Mouse (Mus musculus): Measurements from ENCODE around the gene Zfp82. TPM values are rescaled to one million over a fixed set of nuclear protein-coding genes. Genes with fewer than 3 reads are reported as not detected.

Gene Zfp82
- polyA plus RNA-seq, 1 experiment from 2014 or later = 11.0 TPM

DNA sequence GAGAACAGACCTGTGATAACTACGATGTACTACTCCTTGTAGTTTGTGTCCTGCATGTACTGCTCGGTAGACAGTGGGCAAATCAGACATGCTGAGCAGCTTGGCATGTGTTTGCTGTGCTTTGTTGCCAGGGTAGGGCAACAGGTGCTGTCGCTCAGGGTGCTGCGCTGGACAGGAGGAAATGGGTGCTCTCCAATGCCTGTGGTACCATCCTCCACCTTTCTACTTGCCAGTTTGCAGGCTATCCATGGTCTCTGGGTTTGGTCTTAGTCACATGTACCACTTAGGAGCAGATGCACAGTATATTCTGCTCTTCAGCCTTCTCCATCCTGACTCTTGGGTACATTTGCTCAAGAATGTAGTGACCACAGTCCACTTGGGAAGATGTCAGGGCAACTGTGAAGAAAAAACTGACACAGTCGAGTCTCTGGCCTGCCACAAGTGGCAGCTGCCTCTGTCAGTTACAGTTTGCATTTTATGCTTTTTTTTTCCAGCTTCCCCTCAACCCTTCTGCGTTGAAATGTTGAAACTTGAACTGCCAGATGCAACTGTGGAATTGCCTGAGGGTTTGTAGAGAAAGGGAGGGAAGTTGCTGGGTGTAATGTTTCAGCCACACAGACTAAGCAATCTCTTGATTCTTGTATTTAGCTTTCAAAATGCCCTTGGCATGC, 64.5 kb downstream of the Zfp82 start:
- H3K4me1 ChIP-seq (ENCODE audit: control insufficient read depth, insufficient read depth, low read length) = peaks cover 17% of the 10 kb centered on the region
- H3K9me3 ChIP-seq (ENCODE audit: control insufficient read depth, low read length) = no peaks in the 10 kb centered on the region
- H3K36me3 ChIP-seq (ENCODE audit: control insufficient read depth, insufficient read depth, low read length) = peaks cover 2% of the 10 kb centered on the region; the same call in 1 of the 2 replicates
- no peak overlapping the region for H3K9ac ChIP-seq (replicated peaks; ENCODE audit: low read depth, low read length)
- no peaks in the 10 kb centered on the region for H3K27me3 ChIP-seq (ENCODE audit: control insufficient read depth, insufficient read depth, low read length)
- no peak for ATAC-seq (ENCODE audit: low read depth)
- H3K4me3 ChIP-seq (ENCODE audit: low read depth, low read length) = no peak overlapping the region
- H3K4me2 ChIP-seq (ENCODE audit: low read depth, low read length) = no peak overlapping the region
- H3K27ac ChIP-seq (ENCODE audit: low read depth, low read length) = no peak overlapping the region
- whole genome bisulfite sequencing = 76% methylated on average over 6 of the region's 6 CpGs

DNA sequence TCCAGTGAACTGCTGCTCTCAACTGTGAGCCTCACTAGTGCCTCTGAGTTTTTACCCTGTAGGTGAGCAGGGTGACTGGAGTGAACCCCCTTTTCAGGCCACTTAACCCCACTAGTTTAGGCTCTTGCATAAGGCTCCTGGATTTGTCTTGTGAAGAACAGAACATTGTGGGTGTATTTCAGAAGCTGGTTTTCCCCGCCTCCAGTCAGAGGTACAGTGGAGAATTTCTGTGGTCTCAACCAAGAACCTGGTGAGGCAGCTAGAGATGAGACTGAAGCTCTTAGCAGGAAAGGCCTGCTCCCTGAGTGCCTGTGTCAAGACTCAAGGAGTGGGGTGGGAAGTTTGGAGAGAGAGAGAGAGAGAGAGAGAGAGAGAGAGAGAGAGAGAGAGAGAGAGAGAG, 65.1 kb downstream of the Zfp82 start:
- H3K4me3 ChIP-seq (ENCODE audit: low read depth, low read length) = no peak overlapping the region
- H3K4me1 ChIP-seq (ENCODE audit: control insufficient read depth, insufficient read depth, low read length) = peaks cover 17% of the 10 kb centered on the region
- no peaks in the 10 kb centered on the region for H3K27me3 ChIP-seq (ENCODE audit: control insufficient read depth, insufficient read depth, low read length)
- no peak overlapping the region for H3K9ac ChIP-seq (replicated peaks; ENCODE audit: low read depth, low read length)
- 92% methylated on average over 1 of the region's 1 CpGs for WGBS
- H3K27ac ChIP-seq (ENCODE audit: low read depth, low read length) = no peak overlapping the region
- no peak overlapping the region for H3K4me2 ChIP-seq (ENCODE audit: low read depth, low read length)
- peaks cover 5% of the 10 kb centered on the region; the same call in 1 of the 2 replicates for H3K36me3 ChIP-seq (ENCODE audit: control insufficient read depth, insufficient read depth, low read length)
- no peaks in the 10 kb centered on the region for H3K9me3 ChIP-seq (ENCODE audit: control insufficient read depth, low read length)
- no peak for ATAC-seq (ENCODE audit: low read depth)

Small RNA genes lying within 50 kb of the gene (microRNA-seq; reads per million reads assigned to microRNA genes)
- not detected for gene Gm23368

Other genes with a start within 250 kb of the Zfp82 start
- gene Zfp940, start 219.2 kb downstream of the Zfp82 start, polyA plus RNA-seq (2014; fragmentation: Nextera tagmentation; extraction: Ambion mirVana) = 13.4 and 16.0 TPM in 2 replicates
- gene Zfp420, start 212.9 kb downstream of the Zfp82 start, polyA plus RNA-seq (2014; fragmentation: Nextera tagmentation; extraction: Ambion mirVana) = 24.2 and 28.3 TPM in 2 replicates
- 17.0 and 19.5 TPM in 2 replicates for gene Zfp27, start 166.3 kb downstream of the Zfp82 start, polyA plus RNA-seq (2014; fragmentation: Nextera tagmentation; extraction: Ambion mirVana)
- gene Zfp383, start 164.7 kb downstream of the Zfp82 start, polyA plus RNA-seq (2014; fragmentation: Nextera tagmentation; extraction: Ambion mirVana) = 7.7 and 9.7 TPM in 2 replicates
- 21.2 and 25.3 TPM in 2 replicates for gene Zfp74, start 118.8 kb downstream of the Zfp82 start, polyA plus RNA-seq (2014; fragmentation: Nextera tagmentation; extraction: Ambion mirVana)
- 4.0 and 5.5 TPM in 2 replicates for gene Zfp568, start 88.9 kb downstream of the Zfp82 start, polyA plus RNA-seq (2014; fragmentation: Nextera tagmentation; extraction: Ambion mirVana)
- 13.4 and 13.7 TPM in 2 replicates for gene Zfp14, start 21.5 kb downstream of the Zfp82 start, polyA plus RNA-seq (2014; fragmentation: Nextera tagmentation; extraction: Ambion mirVana)
- gene Gm26920, start 17.5 kb upstream of the Zfp82 start, polyA plus RNA-seq (2014; fragmentation: Nextera tagmentation; extraction: Ambion mirVana) = 2.1 and 4.3 TPM in 2 replicates
- gene Zfp566, start 17.6 kb upstream of the Zfp82 start, polyA plus RNA-seq (2014; fragmentation: Nextera tagmentation; extraction: Ambion mirVana) = 13.8 and 17.1 TPM in 2 replicates
- 87.8 and 102 TPM in 2 replicates for gene Zfp260, start 21.9 kb upstream of the Zfp82 start, polyA plus RNA-seq (2014; fragmentation: Nextera tagmentation; extraction: Ambion mirVana)
- 13.5 and 14.4 TPM in 2 replicates for gene Zfp382, start 49.0 kb upstream of the Zfp82 start, polyA plus RNA-seq (2014; fragmentation: Nextera tagmentation; extraction: Ambion mirVana)
- 9.9 and 17.6 TPM in 2 replicates for gene Zfp146, start 96.8 kb upstream of the Zfp82 start, polyA plus RNA-seq (2014; fragmentation: Nextera tagmentation; extraction: Ambion mirVana)
- 4.7 and 5.9 TPM in 2 replicates for gene Cox7a1, start 111.2 kb upstream of the Zfp82 start, polyA plus RNA-seq (2014; fragmentation: Nextera tagmentation; extraction: Ambion mirVana)
- gene Capns1, start 125.9 kb upstream of the Zfp82 start, polyA plus RNA-seq (2014; fragmentation: Nextera tagmentation; extraction: Ambion mirVana) = 61.7 and 63.1 TPM in 2 replicates
- gene Polr2i, start 159.0 kb upstream of the Zfp82 start, polyA plus RNA-seq (2014; fragmentation: Nextera tagmentation; extraction: Ambion mirVana) = 176 and 217 TPM in 2 replicates
- gene Tbcb, start 159.4 kb upstream of the Zfp82 start, polyA plus RNA-seq (2014; fragmentation: Nextera tagmentation; extraction: Ambion mirVana) = 402 and 413 TPM in 2 replicates
- gene Ovol3, start 162.8 kb upstream of the Zfp82 start, polyA plus RNA-seq (2014; fragmentation: Nextera tagmentation; extraction: Ambion mirVana) = not detected in 2 replicates
- gene Thap8, start 207.2 kb upstream of the Zfp82 start, polyA plus RNA-seq (2014; fragmentation: Nextera tagmentation; extraction: Ambion mirVana) = 0.99 and 1.0 TPM in 2 replicates
- gene Wdr62, start 207.5 kb upstream of the Zfp82 start, polyA plus RNA-seq (2014; fragmentation: Nextera tagmentation; extraction: Ambion mirVana) = 3.1 and 3.7 TPM in 2 replicates
- gene Clip3, start 218.8 kb upstream of the Zfp82 start, polyA plus RNA-seq (2014; fragmentation: Nextera tagmentation; extraction: Ambion mirVana) = 115 and 133 TPM in 2 replicates
- gene Alkbh6, start 235.8 kb upstream of the Zfp82 start, polyA plus RNA-seq (2014; fragmentation: Nextera tagmentation; extraction: Ambion mirVana) = 134 and 137 TPM in 2 replicates
- 12.7 and 16.9 TPM in 2 replicates for gene Syne4, start 241.9 kb upstream of the Zfp82 start, polyA plus RNA-seq (2014; fragmentation: Nextera tagmentation; extraction: Ambion mirVana)
- not detected in 2 replicates for gene E130208F15Rik, start 248.8 kb upstream of the Zfp82 start, polyA plus RNA-seq (2014; fragmentation: Nextera tagmentation; extraction: Ambion mirVana)

Data from neural tube, embryonic 14.5 days (tissue).